Mouse (Mus musculus) heart, postnatal 14 days (tissue): ENCODE results near the gene Phf23. TPM values are rescaled to one million over a fixed set of nuclear protein-coding genes. Genes with fewer than 3 reads are reported as not detected.

Experiments used
- DNase-seq, 2 experiments: peaks; one replicate each; pipeline ENCODE4 v3.0.0; 2021 to 2022
- intact Hi-C: fragments of 180-260 bp; cut with DNase I; formaldehyde crosslinking; loops from one replicate; pipeline ENCODE4 v1.15.1; 2025
- total RNA-seq, 2 experiments: library from RNA; stranded (reverse); gene quantifications; 2 replicates each; pipeline ENCODE4 v1.2.3; 2021

Phf23 gene
- total RNA-seq, 2 experiments from 2014 or later: 27.4 to 31.5 TPM

DNA sequence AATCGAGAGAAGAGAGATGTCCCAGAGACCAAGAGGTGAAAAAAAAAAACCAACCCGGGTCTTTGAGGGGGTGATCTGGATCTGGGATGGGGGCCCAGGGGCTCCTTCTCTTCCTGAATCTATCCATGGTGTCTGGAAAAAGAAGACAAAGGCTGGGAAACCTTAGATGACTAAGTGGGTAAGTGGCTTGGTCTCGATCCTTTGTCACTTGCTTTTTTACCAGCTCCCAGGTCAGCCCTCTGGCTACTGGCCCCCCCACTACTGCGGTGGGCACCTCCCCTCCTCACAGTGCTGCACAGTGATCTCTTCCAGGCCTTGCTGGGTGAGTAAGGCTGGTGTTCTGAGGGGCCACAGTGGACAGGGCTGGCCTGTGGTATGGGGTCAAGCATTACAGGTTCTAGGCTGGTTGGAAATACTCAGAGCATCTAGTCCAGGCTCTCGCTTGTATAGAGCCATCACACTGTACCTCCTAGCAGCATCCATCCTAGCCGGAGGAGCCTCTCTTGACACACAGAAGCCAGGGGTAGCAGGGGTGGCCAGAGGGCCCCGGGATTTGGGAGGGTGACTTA is 21.7 kb downstream of the Phf23 start:
- DNase-seq: no peak
- intact Hi-C loops: no loop called here

DNA sequence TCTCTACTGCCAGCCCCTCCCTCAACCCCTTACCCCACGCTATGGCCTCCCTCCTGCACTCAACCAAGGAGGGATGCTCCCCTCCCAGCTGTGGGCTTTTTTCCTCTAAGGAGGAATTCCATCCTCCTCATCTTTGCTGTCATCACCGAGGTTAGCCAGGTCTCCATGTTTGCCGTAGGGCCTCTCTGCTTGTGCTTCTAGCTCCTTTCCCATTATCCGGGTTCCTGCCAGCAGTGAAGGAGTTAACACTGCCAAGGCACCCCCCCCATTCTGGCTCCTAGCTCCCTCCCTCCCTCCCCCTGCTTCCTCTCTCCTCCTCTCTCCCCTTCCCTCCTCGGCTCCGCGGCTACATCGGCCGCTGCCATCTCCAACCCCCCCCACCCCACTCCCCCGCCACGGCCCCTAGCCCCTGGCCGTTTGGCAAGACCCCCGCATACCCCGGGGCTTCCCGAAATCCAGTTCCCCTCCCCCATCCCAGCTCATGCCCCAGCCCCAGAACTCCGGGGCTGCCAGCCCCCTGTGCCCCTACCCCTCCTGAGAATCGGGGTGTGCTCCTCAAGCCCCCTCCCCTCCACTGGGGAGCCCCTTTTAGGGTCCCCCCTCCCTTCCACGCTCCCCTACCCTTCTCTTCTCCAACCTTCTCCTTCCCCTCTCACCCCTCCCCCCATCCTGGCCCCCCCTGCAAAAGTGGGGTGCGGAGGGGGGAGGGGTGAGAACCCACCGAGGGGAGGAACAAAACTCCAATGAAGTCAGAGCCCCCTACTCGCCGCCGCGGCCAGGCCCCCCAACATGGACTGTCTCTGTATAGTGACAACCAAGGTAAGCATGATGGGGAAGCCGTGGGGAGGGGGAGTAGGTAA is 22.8 kb downstream of the Phf23 start:
- peak in 1 of 2 experiments; percentile 63 for DNase-seq
- intact Hi-C loops: no loop called here

DNA sequence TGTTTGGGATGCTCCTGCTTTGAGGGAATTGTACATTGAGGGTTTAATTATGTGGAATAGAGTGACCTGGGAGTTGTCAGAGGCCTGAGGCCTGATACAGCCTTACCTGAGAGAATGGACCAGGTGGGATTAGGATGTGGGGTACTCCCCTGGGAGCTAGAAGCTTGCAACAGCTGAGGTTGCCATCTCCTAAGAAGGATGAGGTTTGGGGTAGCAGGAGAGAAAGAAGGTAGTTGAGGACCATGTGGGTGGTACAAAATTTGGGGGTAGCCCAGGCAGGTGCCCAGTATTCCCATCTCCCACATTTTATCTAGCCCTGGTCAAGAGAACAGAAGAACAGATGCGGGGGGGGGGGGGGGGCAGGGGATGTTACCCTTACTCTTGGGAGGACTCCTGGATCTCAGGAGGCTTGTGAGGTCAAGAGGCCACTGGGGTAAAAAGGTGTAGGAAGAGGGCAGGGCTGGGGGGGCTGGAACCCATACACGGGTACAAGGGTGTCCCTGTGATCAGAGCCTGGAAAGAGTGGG is 24.0 kb downstream of the Phf23 start:
- intact Hi-C loops: no loop called here
- DNase-seq: no peak

DNA sequence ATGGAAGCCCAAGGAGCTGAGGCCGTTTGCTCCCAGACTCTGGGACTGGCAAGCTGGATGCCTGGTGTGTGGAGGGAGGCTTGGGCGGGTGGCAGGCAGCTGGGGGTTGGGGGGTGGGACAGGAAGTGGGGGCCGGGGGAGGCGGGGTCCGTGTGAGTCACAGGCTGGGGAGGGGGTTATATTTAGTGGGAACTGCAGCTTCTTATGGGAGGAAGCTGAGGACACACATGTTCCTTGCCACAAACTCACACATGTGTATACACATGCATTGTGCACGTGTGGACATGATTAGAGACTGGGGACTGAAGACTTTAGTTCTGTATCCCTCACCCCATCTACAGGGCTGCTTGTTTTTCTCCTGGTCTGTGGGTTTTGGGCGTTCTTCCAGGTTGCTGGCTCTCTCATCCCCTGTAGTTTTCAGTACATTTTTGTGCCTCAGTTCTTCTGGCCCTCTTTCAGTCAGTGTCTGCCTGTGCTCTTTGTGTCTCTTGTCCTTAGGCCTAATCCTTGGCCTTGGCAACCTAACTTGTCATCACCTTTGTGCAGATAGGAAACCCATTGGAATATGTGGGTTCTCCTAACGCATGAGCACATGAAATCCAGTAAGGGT is 24.6 kb downstream of the Phf23 start:
- intact Hi-C loops: no loop called here
- no peak for DNase-seq

DNA sequence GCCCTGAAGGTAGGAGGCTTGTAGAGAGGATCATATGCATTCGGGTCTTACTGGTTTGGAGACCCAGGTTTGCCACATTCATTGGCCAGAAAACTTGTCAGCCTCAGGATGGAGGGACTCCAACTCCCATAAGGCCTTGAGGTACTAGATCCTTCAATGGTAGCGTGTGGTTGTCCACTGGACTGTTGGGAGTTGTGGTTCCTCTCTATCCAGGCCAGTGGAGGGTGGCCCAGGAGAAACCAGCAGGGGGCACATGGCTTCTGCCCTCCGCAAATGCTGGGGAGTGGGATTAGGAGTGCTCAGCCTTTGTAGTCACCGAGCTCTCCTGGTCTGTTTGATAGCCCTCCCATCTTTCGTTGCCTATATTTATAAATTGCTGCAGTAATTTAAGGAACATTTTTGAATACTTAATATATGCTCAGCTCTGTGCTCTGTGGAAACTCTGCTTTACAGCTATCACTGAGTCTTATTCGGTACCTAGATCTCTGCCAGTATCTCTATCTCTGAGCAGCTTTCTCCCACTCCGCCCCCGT is 25.2 kb downstream of the Phf23 start:
- DNase-seq: peak; percentile 69 to 78
- intact Hi-C loops: no loop called here

DNA sequence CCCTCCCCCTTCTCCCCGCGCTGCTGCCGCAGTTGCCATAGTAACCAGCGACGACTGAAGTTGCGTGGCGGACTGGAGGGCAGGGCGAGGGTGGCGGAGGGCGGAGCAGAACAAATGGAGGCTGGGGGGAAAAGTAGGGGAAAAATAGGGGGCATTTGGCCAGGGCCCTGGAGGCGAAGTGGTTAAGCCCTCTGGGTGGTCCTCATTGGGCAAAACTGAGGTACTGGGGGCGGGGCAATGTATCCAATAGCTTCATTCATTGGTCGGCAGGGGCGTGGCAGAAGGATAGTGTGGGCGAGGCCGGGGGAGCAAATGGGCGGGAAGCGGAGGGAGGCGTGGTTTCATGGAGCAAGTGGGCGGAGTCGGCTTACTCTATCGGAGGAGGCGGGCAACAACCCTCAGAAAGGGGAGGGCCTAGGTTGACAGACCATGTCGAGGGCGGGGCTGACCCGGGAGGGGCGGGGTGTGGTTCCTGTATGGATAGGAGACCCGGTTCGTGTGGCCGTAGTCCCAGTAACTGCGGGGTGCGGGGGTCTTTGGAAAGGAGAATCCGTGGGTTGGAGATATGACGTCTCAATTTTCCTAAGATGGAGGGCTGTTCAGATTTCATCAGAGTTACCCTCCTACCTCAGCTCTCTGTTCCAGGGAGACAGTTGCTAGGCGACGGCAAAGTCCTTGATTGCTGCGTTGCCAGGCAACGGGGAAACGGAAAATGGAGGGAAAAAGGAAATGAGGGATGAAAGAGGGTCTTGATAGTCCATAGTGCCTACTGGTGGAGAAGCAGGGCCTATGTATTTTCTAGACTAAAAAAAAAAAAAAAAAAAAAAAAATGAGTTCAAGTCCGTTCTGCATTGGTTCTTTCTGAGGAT is 25.9 kb downstream of the Phf23 start:
- peak; percentile 89 to 95 for DNase-seq
- intact Hi-C loops: no loop called here

DNA sequence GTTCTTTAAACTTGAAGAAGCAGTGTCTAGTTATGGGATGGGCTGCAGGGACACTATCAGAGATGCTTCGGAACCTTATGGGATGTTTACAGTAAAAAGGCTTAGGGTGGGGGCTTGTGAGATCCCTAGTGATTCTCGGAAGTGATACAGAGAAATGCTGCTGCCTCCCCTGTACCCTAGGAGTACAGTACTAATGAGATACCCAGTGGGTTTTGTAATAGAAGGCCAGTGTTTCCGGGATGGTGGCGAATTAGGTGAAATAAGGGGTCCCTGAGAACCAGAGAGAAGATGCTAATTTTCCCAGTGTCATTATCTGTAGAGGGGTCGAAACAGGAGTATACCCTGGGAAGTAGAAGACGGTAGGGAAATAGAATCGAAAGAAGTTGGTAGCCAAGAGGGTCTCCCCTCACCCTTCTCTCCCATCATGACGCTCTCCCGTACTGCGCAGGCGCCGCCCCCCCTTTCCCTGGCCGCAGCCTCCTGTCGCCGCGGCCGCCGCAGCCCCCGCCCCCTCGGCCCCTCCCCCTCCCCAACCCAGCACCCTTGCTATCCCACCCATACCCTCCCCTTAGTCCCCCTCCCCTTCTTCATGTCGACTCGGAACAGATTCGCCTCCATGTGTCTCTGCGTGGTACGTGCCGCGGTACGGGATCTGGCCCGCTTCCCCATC is 28.0 kb downstream of the Phf23 start:
- no peak for DNase-seq
- intact Hi-C loops: no loop called here

DNA sequence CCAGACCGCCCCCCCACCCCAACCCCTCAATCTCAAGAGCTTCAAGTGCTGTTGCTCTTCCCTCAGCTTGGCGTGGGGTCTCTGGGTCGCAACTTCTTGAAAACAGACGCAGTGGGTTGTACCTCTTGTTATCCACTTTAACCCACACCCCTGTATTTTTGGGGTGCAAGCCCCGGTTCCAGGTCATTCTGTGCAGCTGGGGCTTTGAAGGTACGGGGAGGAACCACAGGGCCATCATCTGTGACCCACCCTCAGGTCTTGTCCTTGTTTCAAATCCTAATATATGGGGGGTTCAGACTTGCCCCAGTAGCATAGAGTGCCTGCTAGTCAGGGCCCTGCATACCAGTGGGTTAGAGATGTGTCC is 28.6 kb downstream of the Phf23 start:
- DNase-seq: no peak
- intact Hi-C loops: no loop called here

DNA sequence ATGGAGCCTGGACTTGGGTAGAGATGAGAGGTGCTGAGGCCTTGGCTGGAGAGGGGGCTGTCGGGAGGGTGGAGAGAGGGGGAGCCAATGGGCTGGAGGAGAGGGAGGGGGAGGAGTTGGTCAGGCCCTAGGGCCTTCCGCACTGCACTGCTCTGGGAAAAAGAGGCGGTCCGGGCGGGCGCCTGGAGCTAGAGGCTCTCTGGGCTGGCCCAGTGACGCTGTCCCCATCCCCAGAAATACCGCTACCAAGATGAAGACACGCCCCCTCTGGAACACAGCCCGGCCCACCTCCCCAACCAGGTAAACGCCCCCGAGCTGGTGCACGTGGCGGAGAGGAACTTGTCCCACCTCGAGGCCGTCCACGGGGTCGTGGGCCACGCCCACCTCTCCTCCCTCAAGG is 31.1 kb downstream of the Phf23 start:
- intact Hi-C loops: no loop called here
- DNase-seq: peak; percentile 59 to 69

DNA sequence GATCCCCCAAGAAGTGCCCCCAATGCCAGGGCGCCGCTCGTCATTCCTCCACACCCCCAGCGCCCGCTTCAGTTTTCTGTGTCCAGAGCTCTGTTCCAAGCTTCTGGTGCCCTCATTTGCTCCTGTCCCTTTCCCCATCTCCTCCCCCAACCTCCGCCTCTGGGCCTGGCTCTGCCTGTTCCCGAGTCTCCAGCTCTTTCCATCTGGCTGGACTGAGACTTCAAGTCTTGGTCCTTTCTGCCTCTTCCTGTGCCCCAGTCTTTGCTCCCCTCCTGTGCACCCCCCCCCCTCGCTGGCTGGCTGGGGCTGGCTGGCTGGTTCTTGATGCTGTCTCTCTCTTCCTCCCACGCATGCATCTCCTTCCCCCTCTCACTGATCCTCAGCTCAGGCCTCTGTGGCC is 31.8 kb downstream of the Phf23 start:
- peak; percentile 41 to 44 for DNase-seq
- intact Hi-C loops: no loop called here

DNA sequence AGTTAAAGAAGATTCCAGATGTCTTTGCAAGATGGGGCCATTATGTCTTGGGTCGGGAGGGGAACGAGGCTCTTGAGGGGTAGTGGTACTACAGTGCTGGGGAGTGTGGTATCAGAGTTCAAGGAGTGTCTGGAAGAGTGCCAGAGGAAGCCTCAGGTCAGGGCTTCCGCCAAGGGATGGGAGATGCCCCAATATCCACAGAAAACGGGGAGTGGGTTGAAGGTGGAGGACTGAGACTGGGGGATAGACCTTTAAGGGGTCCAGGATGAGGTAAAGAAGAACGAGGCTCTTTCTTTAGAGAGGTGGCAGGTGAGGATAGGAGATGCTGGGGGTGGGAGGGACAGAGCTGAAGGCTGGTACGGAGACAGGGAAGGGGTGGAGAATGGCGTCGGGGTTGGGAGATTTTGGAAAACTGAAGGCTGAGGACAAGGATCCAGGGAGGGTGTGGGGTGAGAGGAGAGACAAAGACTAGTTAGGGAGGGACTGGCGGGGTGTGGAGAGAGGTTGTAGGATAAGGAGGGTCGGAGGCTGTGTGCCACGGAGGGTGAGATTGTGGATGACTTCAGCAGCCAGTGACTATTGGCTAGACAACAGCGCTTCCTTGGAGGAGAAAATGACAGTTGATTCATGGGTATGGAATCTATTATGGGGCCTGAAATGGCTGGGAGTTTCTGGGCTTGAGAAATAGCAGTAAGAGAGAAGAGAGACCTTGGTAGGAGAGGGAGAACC is 33.0 kb downstream of the Phf23 start:
- DNase-seq: no peak
- intact Hi-C loops: no loop called here

DNA sequence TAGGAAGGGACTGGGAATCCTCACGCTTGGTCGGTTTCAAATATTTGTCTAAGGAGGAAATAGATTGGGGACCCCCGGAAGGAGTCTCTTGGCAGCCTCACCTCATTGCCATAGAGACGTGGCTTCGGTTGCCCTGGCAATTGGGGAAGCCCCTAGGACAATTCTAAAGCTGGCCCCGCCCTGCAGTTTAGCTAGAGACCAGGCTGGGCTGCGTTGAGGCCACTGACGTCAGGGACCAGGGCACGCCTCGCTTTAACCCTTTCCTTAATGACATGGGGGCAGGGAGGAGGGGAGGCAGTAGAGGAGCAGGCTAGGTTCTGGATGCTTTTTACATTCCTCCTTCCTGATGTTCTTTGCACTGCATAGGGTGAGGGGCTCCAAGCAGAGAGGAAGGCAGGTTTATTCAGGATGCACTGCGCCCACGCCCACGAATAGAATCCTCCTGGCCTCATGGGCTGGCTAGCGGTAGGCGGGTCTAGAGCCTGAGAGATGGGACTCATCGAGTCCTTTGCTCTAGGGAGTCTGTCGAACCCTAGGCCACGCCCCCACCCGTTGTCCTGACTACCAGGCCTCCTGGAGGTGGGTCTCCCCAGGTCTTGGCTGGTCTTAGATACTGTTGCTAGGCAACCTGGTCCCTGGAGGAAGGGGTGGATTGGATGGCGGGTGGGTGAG is 33.7 kb downstream of the Phf23 start:
- intact Hi-C loops: no loop called here
- DNase-seq: peak; percentile 78 to 80

DNA sequence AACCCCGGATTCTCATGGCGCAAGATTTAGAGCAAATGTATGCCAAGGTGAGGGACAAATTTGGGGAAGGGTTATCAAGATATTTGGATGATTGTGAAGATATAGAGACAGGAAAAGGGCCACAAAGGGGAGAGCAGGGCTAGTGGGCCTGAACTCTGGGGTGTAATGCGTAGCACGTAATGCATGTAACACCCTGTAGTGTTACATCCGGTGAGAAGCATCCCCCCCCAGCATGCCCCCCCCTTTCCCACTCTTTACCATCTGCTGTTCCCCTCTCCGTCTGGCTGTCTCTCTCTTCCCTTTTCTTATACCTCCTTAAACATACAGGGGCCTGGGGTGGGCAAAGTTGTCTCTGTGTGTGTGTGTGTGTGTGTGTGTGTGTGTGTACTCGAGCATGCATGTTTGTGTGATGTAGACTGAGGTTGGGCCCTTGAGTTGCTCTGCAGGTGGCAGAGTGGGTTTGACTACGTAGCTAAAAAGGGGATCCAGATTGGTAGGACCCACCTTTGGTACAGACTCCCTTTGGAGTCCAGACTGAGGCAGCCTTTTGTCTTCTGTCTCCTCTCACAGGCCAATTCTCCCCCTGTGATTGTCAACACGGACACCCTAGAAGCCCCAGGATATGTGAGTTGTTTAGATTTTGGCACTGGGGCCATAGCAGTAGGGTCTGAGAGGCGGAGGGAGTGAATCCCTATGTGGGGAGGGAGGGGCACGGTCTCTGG is 34.4 kb downstream of the Phf23 start:
- intact Hi-C loops: no loop called here
- DNase-seq: no peak

DNA sequence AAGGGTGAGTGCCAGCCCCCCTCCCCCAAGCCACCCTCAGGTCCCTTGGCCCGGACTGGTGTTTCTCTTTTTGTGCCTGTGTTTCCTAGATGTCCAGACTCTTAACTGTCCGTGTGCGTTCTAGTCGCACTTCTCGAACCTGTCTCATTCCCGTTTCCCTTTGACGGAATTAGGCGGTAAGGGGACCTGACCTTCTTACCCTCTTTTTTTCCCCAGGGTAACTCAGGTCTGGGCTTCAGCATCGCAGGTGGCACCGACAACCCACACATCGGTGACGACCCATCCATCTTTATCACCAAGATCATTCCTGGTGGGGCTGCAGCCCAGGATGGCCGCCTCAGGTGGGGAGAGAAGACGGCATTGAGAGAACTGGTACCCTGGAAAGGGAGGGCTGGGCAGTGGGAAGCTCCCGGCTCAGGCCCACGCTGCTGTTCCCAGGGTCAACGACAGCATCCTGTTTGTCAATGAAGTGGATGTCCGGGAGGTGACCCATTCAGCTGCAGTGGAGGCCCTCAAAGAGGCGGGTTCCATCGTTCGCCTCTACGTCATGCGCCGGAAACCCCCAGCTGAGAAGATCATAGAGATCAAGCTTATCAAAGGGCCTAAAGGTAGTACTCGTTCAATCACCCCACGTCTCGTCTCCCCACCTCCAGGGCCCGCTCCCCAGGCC is 35.2 kb downstream of the Phf23 start:
- no peak for DNase-seq
- intact Hi-C loops: no loop called here

DNA sequence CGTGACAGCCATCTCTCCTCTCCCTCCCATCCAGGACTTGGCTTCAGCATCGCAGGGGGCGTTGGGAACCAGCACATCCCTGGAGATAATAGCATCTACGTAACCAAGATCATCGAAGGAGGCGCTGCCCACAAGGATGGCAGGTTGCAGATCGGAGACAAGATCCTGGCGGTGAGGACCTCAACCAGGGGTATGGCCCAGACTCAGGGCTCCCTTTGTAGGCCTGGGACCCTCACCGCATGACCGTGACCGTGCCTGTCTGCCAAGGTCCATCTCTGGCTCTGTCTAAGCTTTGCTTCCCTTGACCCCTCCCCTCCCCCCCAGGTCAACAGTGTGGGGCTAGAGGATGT is 35.7 kb downstream of the Phf23 start:
- intact Hi-C loops: no loop called here
- DNase-seq: no peak

DNA sequence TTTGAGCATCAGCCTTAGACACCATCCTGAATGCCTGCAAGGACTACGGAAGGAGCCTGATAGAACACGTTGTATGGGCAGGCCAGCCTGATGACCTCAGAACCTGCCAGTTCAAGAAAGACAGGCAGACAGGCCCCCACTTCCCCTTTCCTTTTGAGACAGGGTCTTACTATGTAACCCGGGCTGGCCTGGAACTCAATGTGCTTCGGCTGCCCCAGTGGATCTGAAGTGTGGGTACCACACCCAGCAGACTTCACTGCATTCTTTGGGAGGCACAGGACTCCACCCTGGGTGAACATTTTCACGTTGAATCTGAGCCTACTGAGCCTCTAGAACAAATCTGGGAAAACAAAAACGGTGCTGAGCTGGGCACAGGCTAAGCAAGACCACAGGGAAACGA is 42.6 kb downstream of the Phf23 start:
- no peak for DNase-seq
- intact Hi-C loops: no loop called here

DNA sequence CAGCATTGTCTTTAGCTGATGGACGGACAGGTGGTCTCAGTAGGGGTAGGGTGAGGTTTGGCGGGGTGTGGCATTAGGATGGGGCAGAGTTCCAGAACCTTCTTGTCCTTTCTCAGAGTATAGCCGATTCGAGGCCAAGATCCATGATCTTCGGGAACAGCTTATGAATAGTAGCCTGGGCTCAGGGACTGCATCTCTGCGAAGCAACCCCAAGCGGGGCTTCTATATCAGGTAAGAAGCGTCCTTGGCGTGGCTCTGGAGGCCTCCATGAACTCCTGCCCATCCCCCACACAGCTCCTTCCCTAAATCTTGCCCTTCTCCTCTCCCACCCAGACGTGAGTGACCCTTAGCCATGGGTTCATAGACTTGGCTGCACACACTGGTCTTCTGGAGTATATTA is 44.1 kb downstream of the Phf23 start:
- intact Hi-C loops: no loop called here
- no peak for DNase-seq

DNA sequence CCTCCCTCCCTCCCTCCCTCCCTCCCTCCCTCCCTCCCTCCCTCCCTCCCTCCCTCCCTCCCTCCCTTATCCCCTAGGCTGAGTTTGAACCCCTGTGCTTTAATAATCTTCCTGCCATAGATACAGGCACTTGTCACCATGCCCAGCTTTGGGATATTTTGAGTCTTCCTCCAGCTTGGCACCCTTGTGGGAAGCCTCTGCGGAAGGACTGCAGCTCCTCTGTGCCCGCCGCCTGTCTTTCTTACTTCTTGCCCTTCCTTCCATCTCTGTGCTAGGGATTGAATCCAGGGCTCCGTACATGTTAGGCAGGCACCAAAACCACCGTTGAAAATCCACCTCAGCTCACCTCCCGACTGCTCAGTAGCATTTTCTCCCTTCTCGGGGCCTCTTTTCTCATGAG is 44.6 kb downstream of the Phf23 start:
- DNase-seq: no peak
- intact Hi-C loops: no loop called here
